Mouse (Mus musculus): ENCODE data around the gene 6030452D12Rik. TPM values are rescaled to one million over a fixed set of nuclear protein-coding genes. Genes with fewer than 3 reads are reported as not detected.

6030452D12Rik gene
- polyA plus RNA-seq, 1 experiment = not detected

DNA sequence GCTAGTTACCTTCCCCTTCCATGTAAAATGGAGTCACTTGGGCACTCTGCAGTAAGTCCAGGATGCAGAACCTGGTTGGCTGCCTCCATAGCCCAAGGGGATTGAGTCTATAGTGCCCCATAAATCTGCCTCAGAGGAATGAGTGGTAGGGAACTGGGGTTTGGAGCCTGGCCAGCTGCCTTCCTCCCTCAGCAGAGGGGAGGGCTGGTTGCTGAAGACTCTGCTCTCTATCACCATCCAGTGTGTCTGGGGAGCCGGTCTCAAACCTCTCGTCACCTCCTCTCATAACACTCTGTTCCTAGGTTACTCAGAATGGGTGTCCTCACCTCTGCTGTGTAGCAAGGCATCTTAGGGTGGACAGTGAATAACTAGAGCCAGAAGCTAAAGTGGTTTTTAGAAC is 16.3 kb downstream of the 6030452D12Rik start:
- no peak for DNase-seq (ENCODE audit: low spot score)

DNA sequence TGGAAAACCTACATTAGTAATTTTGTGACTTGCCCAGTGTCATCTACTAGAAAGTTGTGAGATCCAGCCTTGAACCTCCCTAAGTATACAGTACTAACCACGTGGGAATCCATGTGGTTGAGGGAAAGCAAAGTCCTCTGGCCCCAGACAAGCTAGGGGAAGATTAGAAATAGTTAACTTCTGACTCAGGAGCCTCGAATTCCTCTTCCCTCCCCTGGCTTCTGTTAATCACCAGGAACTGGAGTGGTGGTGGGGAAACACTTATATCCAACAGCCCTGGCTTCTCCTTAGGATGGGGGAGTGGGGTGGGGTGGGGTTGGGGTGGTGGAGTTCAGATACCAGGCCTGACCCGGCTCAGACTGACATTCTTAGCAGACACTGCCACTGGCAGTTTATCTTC is 18.4 kb downstream of the 6030452D12Rik start:
- DNase-seq (ENCODE audit: low spot score) = no peak

DNA sequence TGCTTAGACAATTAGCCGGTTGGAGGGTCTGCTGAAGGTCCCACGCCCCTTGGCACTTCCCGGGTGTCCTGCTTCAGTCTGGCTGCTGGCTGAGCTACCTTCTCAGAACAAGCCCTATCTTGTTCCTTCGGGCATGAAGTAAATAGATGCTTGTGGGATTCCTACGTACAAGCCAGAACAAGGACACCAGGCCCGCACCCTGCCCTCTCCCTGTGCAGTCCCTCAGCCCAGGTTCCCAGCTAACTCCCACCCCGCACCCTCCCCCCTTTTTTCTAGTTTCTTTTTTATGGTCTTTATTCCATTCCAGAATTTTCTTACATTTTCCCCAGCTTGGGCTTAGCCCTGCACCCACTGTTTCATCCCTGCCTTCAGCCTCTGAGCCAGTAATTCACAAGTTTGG is 20.3 kb downstream of the 6030452D12Rik start:
- DNase-seq (ENCODE audit: low spot score) = no peak

DNA sequence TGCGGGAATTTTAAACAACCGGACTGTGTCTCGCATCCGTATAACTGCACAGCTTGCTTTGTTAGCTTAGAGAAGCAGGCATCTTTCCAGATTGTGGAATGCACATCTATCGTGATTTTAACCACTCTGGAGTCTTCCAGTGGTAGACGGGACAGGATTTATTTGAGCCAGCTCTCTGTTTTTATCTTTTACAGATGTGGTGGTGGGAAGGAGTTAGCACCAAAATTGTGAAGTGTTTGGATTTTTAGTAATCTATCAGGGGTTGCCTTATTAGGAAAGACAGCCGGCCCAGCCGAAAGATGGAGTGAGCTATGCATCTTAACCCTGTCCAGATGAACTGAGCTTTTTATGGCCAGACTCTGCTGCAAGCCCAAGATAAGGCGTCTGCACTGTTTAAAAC is 21.5 kb downstream of the 6030452D12Rik start:
- no peak for DNase-seq (ENCODE audit: low spot score)

DNA sequence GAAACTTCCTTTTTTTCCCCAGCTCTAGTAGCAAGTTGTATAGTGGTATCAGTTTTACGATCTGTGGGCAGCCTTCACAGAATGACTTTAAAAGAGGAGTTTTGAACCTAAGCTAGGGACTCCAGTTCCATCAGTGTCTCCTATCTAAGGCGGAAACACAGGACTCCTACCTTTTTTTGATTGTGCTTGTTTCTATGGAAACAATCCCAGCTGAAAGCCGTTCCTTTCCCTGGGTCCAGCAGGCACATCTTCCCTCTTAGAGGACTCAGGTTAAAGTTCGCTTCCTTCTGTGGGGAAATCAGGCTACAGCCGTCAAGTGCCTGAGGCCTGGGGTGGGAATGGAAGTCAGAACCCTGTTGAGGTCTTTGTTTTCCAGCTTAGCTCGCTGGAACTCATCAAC is 26.4 kb downstream of the 6030452D12Rik start:
- no peak for DNase-seq (ENCODE audit: low spot score)

DNA sequence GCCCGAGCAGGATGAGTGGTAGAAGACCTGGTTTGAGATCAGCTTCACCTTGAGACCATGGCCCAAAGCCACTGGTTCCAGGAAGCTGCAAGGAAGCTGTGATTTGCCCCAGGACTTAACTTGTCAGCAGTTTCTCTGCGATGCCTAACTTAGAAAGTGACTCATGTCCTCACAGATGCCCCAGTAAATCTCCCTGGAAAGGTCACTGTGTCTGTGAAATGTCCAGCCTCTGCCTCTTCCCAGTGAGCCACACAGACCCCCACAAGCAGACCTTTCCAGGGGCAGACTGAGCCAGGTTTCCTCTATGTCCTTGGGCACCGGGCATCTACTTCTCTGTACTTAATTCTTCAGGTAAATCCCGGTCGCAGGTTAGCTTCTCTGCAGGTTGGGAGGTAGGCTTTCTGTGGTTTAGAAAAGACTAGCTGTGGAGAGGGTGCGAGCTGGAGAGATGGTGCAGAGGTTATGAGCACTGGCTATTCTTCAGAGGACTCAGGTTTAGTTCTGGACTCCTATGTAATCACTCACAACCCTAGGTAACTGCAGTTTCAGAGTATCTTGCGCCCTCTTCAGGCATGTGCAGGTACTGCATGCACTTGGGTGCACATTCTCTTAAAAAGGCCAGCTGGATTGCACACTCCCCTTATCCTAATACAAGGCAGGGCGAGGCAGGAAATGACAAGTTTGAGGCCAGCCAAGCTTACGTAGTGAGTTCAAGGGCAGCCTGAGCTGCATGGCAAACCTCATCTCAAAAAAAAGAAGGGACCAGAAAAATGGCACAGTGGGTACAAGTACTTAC is 27.1 kb downstream of the 6030452D12Rik start:
- no peak for DNase-seq (ENCODE audit: low spot score)

DNA sequence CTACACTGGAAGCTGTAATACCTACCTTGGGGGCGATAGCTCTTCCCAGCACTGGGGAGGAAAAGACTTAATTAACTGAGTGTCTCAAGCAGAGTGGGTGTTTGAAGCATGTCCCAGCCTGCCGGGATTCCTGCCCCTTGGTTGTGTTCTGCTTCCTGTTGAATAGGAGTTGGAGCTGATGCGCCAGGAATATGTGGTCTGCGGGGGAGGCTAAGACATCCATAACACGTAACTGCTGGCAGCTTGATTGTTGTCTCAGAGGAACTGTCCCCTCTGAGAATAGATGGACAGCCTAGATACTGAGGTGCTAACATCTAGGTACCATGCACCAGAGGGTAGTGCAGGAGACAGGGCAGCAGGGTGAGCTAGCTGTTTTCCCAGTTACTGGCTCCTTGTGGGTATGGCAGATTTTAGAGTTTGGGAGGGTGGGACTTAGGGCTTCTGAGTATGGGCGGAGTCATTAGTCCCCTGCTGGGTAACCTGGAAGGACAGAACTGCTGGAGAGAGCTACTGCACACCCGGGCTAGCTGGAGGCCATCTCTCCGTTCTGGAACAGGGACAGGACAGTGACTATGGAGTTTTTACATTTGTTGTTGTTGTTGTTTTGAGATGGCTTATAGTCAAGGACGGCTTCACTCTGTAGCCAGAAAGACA is 28.4 kb downstream of the 6030452D12Rik start:
- no peak for DNase-seq (ENCODE audit: low spot score)

DNA sequence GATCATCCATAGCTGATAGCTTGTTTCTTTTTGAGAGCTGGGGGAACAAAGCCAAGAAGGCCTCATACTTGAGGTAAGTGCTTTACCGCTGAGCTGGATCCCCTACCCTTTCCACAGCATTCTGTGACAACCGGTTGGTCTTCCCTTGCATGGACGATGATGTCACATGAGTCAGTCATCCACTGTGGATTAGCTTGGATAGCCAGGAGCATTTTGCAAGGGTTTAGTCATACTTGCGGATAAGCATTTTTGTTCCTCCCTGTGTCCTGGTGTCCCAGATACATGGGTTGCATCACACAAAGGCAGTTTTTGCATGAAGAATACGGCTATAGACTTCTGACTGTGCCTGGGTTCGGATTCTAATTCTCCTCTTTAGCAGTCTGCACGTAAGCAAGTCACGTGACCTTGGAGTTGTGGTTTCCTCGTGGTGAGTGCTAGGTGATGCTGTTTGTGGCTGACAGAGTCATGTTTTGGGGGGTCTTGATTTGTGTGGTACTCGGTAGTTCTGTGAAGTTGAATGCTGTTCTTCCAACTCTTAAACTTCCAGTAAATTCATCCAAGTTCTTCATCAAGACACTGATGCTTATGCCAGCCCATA is 29.7 kb downstream of the 6030452D12Rik start:
- DNase-seq (ENCODE audit: low spot score) = no peak

DNA sequence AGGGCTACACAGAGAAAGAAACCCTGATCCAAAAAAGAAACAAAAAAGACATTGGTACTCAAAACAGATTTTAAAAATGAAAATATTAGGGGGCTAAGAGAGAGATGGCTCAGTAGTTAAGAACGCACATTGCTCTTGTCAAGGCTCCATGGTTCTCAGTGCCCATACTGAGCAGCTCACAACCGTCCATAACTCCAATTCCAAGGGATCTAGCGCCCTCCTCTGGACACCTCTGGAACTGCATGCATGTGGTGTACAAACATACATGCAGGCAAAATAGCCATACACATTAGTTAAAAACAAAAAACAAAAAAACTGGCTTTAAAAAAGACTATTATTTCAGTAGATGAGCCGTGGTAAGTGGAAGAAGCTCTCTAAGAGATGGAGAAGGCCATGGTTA is 30.2 kb downstream of the 6030452D12Rik start:
- DNase-seq (ENCODE audit: low spot score) = no peak

DNA sequence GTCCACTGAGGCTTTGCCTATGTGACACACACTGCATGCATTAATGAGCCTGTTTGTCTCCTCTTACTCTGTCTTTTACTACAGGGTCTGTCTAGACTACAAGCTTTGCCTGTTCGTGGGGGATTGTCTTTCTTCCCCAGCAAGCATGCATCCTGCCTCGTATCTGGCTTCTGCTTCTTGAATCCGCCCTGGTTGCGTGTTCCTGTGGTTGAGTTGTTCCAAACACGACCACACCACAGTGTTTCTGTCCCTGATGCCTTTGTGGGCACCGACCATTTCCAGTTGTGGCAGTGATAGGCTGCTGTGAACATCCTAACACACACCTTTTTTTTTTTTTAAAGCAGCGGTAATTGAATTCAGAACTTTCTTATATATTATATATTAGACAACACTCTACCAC is 33.4 kb downstream of the 6030452D12Rik start:
- no peak for DNase-seq (ENCODE audit: low spot score)

DNA sequence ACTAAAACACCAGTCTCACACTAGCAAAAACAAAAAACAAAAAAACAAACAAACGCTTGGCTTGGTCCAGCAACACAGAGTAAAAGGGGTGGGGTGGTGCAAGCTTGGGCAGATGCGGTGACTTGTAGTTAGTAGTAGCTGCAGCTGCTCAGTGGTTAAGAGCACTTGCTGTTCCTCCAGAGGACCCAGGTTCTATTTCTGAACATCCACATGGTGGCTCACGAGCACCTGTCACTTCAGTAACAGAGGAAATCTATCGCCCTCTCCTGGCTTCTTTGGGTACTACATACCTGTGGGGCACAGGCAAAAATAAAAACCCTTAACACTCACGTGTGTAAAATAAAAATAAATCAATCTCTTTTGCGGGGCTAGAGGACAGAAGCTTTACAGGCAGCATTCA is 34.1 kb downstream of the 6030452D12Rik start:
- DNase-seq (ENCODE audit: low spot score) = no peak

DNA sequence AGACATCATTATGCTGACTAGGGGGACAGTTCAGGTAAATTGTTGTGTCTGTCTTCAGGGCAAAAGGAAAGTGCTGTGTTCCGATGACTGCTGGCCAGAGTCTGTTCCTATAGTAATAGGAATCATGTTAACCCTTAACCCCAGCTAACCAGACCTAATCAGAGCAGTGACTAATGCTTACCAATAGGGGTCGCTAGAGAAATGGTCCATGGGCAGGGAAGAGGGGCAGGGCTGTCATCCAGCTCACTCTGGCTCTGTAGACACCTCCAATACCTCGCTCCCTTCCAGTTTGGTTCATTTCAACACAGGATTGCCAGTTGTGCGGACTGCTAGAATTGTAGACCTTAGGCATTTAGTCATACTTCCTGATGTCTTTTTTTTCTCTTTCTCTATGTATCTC is 35.1 kb downstream of the 6030452D12Rik start:
- DNase-seq (ENCODE audit: low spot score) = no peak

DNA sequence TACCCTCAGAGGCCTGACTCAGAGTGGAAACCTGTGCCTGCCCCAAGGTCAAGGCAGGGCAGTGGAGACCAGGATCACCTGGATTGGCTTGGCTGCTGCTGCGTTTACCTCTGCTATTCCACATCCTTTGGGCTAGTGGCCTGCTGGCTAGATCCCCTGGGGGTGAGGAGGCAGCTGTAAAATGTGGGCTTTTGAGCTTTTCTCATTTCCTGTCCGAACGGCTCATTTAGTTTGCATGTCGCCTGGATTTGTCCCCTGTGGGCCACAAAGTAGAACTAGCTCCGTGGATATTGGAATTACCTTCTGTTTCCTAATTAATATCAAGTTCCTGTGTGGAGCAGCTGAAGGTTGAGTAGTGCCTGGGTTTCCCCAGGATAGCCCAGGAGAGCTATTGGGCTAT is 38.9 kb downstream of the 6030452D12Rik start:
- no peak for DNase-seq (ENCODE audit: low spot score)

DNA sequence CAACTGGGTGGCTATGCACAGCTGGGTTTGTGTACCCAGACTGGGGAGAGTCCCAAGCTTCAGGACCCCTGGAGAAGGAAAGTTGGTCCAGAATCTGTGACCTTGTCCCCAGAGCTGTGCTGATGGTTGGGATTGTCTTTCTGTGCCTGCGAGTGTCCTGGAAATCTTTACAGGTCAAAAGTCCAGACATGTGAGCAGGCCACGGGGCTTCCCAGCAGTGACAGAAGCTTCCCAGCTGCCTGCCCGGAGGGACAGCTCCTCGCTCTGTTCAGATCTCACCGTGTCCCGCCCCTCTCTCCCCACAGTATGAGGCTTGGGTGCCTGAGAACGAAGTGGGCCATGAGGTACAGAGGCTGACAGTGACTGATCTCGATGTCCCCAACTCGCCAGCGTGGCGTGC is 40.7 kb downstream of the 6030452D12Rik start:
- no peak for DNase-seq (ENCODE audit: low spot score)

DNA sequence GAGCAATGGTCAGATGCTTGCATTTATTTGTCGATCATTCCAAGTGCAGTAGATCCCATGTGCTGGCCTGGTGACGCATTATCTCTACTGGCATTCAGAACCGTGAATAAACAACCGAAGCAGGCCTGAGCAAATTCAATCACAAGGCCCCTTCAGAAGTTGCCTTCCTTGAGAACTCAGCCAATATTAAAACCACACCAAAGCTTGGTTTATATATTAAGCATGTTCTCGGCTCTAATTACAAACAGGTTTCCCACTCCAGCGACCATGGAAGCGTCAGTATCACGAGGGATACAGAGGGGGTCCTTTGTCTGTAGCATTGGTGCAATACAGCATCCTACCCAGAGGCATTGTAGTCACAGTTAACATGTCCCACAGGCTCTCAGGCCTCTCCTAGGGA is 42.7 kb downstream of the 6030452D12Rik start:
- no peak for DNase-seq (ENCODE audit: low spot score)

DNA sequence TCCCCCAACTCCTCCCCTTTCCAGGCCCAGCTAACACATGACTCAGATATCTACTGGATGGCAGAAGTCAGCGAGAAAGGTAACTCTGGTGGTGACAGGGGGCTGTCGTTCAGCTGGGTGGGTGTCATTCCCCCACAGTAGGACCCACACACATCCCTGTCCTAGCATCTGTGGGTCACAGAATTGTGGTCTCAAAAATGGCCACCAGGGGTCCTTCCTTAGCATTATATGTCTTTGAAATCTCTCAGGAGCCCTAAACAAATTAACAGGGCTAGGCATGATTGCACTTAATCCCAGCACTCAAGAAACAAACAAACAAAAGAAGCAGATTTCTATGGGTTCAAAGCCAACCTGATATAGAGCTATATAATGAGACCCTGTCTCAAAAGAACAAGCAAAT is 44.8 kb downstream of the 6030452D12Rik start:
- no peak for DNase-seq (ENCODE audit: low spot score)

DNA sequence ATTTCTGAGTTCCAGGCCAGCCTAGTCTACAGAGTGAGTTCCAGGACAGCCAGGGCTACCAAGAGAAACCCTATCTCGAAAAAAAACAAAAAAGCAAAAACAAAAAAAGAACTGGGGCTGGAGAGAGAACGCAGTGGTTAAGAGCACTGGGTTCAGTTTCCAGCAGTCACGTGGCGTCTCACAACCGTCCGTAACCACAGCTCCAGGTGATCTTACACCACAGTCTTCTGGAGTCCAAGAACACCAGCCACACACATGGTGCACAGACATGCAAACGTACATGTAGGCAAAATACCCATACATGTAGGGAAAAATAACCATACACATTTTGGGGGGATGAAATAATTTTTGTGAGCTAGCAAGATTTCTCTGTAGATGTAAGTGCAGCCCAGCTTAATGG is 46.4 kb downstream of the 6030452D12Rik start:
- DNase-seq (ENCODE audit: low spot score) = no peak

DNA sequence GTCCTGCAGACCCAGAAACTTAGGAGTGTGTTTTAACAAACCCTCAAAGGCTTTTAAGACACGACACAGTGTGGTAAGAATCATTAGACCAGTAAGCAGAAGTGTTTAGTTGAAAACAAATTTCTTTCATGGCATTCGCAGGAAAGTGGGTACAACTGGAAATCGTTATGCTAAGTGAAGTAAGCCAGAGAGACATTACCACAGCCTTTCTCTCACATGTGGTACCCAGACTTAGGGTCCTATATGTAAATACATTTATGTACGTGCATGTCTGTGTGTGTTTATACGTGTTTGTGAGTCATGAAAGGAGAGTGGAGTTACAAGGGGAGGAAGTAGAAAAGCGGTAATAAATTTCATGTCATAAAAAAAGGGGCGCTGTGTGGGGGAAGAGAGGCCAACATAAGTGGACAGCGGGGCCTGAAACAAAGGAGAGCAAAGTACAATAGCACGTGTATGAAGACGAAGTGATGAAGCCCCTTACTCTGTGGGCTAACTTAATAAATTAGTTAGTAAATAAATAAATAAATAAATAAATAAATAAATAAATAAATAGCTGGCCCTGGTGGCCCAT is 48.1 kb downstream of the 6030452D12Rik start:
- DNase-seq (ENCODE audit: low spot score) = no peak

DNA sequence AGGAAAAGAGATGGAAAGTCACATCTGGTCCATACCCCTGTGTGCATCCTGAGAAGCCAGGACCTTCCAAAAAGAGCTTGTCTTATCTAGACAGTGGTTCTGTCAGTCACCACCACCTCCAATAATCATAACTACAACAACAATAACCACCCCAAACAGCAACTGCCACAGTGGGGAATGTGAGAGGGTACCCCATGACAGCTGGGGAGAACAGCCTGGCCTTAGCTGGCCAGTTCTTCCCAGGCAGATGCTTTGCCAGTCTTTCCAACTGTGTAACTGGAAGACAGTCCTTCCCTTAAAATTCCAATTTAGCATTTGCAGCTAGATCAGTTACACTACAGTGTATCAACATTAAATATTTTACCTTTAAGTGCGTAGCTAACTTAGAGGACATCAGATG is 50.6 kb downstream of the 6030452D12Rik start:
- no peak for DNase-seq (ENCODE audit: low spot score)

DNA sequence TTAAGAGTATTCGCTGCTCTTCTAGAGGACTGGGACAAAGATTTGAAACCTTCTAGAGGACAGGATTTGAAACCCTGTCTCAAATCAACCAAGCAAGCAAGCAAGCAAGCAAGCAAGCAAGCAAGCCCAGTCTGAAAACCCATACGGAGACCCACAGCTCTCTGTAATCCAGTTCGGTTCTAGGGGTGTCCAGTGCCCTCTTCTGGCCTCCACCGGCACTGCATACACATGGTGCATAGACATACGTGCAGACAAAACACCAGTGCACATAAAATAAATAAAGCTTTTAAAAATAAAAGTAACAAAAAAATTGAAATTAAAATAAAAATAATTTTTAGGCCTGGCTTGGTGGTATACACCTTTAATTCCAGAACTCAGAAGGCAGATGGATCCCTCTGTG is 53.7 kb downstream of the 6030452D12Rik start:
- no peak for DNase-seq (ENCODE audit: low spot score)

DNA sequence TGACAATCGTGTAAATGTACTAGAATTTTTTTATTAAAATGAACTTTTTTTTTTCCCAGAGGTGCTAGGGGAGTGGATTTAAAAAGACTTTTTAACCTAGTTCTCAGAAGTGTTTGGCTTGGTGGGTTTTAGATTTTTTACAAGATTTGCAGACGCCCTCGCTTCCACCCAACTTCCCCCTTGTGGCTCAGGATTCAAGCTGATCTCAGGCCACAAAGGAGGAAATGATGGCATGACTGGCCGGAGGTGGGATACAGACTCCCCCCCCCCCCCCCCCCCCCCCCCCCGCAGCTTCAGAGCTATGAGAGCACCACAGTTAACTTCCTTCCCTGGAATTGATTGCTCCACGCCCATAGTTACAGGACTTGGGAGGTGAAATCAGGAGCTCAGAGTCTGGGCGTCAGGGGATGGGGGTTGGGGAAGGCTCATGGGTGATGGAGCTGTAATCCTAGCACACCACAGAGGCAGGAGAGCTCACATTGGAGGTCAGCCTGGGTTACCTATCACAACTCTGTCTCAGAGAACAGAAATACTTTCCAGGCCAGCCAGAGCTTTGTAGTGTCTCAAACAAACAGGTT is 55.8 kb downstream of the 6030452D12Rik start:
- no peak for DNase-seq (ENCODE audit: low spot score)
